Mouse (Mus musculus) WW6 (cell line): ENCODE measurements around the gene Gm13691.
"Not testable (repeated sequence)": the region's sequence is repeated elsewhere in the genome, so short reads cannot be mapped to it uniquely, and the experiment has no call there.

ENCODE experiments used
- DNase-seq: peaks from one replicate; pipeline ENCODE4 v3.0.0-alpha.2; 2013; ENCODE audit warnings: low read depth, low spot score

Gm13691 gene

DNA sequence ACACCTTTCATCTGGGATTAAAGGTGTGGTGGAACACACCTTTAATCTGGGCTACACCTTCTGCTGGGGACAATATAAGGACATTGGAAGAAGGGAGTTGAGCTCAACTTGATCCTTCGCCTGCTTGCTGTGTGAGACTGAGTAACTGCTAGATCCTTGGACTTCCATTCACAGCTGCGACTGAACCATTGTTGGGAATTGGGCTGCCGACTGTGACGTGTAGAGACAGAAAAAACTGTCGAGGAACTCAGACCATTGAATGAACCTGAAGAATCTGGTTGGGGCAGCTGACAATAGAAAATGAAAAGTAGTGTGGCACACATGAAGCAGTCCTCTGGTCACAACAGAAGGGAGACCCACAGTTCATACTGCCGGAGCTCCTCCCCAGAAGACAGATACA is at the start of gene Gm13691:
Gm13691 (plus strand) TSS at position 301 of the 400 bp plus-strand sequence.
- not testable (repeated sequence) for DNase-seq

DNA sequence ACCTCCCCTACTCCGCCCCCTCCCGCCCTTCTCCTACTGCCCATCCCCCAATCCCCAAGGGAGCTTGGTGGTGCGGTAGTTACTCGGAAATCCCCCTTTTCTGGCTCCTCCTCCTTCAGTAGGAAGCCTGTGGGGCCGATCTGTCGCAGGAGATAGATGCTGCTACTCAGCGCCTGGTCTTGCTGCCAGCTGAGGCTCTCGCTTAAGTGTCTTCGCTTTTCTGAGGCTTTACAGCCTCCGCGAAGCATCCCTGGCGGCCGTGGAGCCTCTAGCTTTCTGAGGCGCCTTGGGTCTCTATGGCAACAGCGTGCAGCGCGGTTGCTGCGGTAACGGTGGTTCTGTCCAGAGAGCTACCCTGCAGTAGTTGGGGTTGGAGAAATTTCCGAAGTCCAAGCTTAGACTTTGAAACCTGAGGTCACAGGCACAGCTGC is 49.4 kb upstream of the Gm13691 start, which contains the start of gene Zswim2:
Zswim2 (minus strand) TSS at position 298 of the 431 bp plus-strand sequence.
- peak; percentile 61 for DNase-seq

GRCm38 (mm10) chr2:83941378-83941777 is 49.0 kb upstream of the Gm13691 start:
- no peak for DNase-seq

DNA sequence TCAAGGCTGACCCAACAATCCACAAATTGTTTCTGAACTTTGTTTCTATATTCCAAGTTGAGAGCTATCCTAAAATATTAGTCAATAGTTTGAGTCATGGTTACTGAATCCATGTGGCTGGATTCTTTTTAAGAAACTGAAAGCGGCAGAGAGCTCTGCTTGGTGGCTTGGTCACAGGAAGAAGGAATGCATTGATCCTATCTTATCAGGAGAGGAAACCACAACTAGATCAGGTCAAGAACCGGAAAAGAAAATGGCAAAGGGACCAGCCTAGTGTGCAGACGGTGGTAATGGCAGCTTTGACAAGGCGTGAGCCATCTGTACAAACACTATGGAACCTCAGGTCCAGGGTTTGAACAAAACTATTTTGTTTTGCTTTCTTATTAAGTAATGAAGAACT is 48.6 kb upstream of the Gm13691 start:
- no peak for DNase-seq

- not testable (repeated sequence) for DNase-seq
Measured at GRCm38 (mm10) chr2:83955393-83955792, 35.0 kb upstream of the Gm13691 start, which contains the start of gene Gm13698. Gene Gm13698 (plus strand): TSS chr2:83955693.

DNA sequence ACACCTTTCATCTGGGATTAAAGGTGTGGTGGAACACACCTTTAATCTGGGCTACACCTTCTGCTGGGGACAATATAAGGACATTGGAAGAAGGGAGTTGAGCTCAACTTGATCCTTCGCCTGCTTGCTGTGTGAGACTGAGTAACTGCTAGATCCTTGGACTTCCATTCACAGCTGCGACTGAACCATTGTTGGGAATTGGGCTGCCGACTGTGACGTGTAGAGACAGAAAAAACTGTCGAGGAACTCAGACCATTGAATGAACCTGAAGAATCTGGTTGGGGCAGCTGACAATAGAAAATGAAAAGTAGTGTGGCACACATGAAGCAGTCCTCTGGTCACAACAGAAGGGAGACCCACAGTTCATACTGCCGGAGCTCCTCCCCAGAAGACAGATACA is 29.1 kb upstream of the Gm13691 start, which contains the start of gene Gm13693:
Gm13693 (plus strand) TSS at position 301 of the 400 bp plus-strand sequence.
- not testable (repeated sequence) for DNase-seq

DNA sequence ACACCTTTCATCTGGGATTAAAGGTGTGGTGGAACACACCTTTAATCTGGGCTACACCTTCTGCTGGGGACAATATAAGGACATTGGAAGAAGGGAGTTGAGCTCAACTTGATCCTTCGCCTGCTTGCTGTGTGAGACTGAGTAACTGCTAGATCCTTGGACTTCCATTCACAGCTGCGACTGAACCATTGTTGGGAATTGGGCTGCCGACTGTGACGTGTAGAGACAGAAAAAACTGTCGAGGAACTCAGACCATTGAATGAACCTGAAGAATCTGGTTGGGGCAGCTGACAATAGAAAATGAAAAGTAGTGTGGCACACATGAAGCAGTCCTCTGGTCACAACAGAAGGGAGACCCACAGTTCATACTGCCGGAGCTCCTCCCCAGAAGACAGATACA is 23.3 kb upstream of the Gm13691 start, which contains the start of gene Gm13695:
Gm13695 (plus strand) TSS at position 301 of the 400 bp plus-strand sequence.
- DNase-seq: not testable (repeated sequence)

- not testable (repeated sequence) for DNase-seq
Measured at GRCm38 (mm10) chr2:83972823-83973222, 17.5 kb upstream of the Gm13691 start, which contains the start of gene Gm13696. Gene Gm13696 (plus strand): TSS chr2:83973123.

DNA sequence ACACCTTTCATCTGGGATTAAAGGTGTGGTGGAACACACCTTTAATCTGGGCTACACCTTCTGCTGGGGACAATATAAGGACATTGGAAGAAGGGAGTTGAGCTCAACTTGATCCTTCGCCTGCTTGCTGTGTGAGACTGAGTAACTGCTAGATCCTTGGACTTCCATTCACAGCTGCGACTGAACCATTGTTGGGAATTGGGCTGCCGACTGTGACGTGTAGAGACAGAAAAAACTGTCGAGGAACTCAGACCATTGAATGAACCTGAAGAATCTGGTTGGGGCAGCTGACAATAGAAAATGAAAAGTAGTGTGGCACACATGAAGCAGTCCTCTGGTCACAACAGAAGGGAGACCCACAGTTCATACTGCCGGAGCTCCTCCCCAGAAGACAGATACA is 11.7 kb upstream of the Gm13691 start, which contains the start of gene Gm13694:
Gm13694 (plus strand) TSS at position 301 of the 400 bp plus-strand sequence.
- not testable (repeated sequence) for DNase-seq

GRCm38 (mm10) chr2:83984443-83984842 is 5.9 kb upstream of the Gm13691 start, which contains the start of gene Gm13697:
Gene Gm13697 (plus strand): TSS chr2:83984743.
- DNase-seq: not testable (repeated sequence)

DNA sequence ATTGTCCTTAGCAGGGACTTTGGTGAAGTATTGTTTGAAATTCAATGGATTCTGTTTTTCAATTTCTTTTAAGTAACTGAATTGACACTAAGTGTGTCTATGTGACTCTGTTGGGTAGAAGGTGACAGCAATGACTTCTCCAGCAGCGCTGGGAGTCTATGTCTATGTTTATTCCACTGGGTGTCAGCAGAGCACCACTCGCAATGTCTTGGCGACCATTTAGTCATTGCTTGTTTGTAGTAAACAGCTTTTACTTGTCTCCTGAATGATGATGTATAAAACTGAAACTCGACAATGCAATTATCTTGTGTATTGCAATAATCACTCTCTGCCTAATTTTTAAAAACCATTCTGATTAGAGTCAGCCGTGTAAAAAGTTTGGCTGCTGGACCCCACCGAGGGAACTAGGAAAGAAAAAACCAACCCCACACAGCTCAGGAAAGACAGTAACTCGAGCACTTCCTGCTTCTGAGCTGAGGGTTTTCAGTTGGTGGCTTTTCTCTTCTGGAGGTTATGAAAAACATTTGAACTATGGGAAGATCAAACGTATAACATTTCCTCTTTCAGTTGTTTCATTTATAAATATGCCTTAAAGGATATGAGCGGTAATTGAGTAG is 3.4 kb downstream of the Gm13691 start:
- DNase-seq: not testable (repeated sequence)

- DNase-seq: not testable (repeated sequence)
Measured at GRCm38 (mm10) chr2:83994526-83994925, 4.2 kb downstream of the Gm13691 start.

DNA sequence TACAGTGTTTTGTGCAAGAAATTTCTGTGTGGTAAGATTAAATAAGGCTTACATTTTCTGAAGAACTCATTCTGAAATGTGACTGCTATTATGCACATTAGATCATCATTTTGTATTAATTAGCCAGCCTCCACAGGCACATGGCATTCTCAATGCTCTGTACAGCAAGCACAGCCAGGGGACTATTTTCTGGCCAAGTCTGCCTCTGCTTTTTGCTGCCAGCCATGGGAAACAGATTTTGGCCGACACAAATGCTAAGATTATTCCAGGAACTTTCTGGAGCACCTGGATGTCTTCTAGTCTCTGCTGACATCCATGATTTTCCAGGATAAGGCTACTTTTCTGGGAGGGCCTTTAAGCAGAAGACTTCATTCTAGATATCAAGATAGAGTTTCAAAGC is 18.6 kb downstream of the Gm13691 start:
- DNase-seq: no peak

DNA sequence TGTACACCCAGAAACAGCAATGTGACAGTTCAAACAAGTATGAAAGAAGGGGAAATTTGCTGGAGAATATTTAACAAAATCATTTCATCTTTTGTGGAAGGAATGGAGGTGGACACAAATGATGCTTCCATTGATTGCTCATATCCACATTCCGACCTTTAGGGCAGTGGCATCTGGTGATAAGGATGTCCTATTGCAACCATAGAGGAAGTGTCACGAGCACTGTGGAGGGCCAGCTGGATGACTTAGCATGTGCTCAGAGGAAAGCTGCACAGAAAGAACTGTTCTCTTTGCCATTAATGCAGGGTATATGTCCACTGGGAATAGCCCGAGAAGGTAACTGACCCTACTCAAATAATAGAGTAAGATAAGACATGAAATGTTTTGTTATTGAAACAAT is 19.5 kb downstream of the Gm13691 start:
- DNase-seq: no peak

- no peak for DNase-seq
Measured at GRCm38 (mm10) chr2:84014572-84014971, 24.2 kb downstream of the Gm13691 start.

- not testable (repeated sequence) for DNase-seq
Measured at GRCm38 (mm10) chr2:84016291-84016690, 25.9 kb downstream of the Gm13691 start.

- no peak for DNase-seq
Measured at GRCm38 (mm10) chr2:84018330-84018729, 28.0 kb downstream of the Gm13691 start.

DNA sequence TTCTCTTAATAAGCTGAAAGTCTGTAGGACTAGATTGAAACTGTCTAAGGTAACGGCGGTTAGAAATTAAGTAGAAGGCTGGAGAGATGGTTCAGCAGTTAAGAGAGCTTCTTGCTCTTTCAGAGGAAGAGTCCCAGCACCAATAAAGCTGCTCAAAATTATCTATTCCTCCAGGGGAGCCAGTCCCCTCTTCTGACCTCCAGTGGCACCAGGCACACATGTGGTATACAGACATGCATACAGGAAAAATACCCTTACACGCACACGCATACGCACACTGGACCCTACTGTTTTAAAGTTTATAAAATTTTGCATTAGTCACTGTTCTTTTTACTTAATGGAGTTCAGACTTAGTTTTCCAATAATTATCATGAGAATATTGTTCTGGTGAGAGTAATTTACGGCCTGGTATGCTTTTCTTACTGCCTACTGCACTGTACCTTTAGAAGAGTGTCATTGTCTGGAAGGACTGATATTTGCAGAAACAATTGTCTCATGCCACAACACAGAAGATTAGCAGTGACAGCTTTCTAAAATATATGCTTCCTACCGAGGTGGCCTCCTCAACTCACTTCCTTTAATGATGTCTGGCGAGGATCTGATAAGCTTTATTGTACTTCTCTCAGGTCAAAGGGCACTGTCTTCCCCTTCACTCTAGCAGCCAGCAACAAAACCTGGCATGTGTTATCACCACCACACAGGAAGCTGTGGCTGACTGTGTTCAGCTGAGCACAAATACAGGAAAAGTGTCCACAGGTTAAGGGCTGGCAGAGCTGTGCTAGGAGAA is 29.4 kb downstream of the Gm13691 start:
- DNase-seq: no peak

DNA sequence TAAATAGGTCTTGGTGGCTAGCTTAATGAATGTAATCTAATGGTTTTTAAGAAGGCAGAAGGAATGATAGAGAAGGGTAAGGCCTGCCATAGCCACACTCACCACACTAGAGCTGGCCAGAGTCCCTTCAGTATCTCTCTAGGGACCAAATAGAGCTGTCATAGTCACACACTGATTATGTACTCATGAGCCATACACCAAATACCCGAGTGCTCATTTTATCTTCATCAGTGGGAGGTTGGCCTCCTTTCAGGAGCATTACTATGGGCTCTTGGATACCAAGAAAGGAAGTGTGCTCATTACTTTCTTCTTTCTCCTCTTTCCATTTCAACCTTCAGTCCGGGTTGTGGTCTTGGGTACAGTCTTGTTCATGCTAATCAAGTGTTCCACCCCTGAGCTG is 31.6 kb downstream of the Gm13691 start:
- DNase-seq: no peak

- DNase-seq: no peak
Measured at GRCm38 (mm10) chr2:84022905-84023304, 32.6 kb downstream of the Gm13691 start.

DNA sequence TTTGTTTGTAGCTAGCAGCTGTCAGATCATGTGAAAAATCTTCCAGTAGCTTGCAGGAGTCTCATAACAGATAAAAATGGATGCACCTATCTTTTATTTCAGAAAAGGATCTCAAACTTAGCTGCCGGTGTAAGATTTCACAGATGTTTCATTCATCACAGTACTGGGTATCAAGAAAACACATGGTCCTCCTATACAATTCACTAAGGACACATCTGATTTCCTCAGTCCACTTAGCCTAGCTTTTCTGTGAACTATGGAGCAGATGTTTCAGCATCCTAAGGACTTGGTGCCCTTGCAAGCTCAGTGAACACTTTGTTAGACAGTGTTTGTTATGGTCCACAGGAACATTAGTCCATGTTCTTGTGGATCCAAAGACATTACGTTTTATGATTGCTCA is 33.0 kb downstream of the Gm13691 start:
- no peak for DNase-seq

DNA sequence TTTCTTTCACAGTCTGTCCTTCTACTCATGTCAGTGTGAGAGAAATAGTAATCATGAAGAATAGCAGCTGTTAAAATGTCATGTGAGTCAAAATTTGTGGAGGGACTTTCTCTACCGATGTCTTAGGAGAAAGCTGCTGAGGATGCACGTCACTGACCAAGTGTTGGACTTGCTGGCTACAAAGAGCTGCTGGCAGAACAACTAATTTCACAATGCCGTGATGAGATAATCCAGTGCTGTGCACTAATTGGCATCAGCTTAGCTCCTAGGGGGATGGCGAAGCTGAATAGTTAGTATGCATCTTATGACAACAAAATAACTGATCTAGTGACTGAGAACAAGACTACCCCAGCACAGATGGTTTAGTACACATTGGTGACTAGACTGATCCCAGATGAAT is 34.9 kb downstream of the Gm13691 start:
- DNase-seq: no peak
